Mouse (Mus musculus): Measurements from ENCODE around the gene Hdac8. TPM values are rescaled to one million over a fixed set of nuclear protein-coding genes. Genes with fewer than 3 reads are reported as not detected.

Gene Hdac8
- polyA plus RNA-seq, 1 experiment = not detected

- Histone ChIP-seq H3K4me3 (ENCODE audit: insufficient read depth, low read depth, low read length) (peak overlapping the region; percentile 58), H3K27ac (ENCODE audit: insufficient read depth, low read depth, low read length) (no peak overlapping the region), H3K4me1 (ENCODE audit: control insufficient read depth, insufficient read depth, low read length) (peaks cover 13% of the 10 kb centered on the region)
- no peak for TF ChIP-seq CTCF (IDR thresholded peaks at IDR 0.05; ENCODE audit: insufficient read depth, low read depth, low read length)
- TF ChIP-seq POLR2A (IDR thresholded peaks at IDR 0.05; ENCODE audit: insufficient read depth, low read depth, low read length) = no peak
- WGBS = 24% methylated on average over 76 of the region's 80 CpGs
These were observed 253.8 kb downstream of the Hdac8 start for GRCm38 (mm10) chrX:102251221-102251936.

- Histone ChIP-seq H3K4me1 (ENCODE audit: control insufficient read depth, insufficient read depth, low read length) (peaks cover 13% of the 10 kb centered on the region), H3K27ac (ENCODE audit: insufficient read depth, low read depth, low read length) (no peak overlapping the region), H3K4me3 (ENCODE audit: insufficient read depth, low read depth, low read length) (peak overlapping the region; percentile 58)
- no peak for TF ChIP-seq CTCF (IDR thresholded peaks at IDR 0.05; ENCODE audit: insufficient read depth, low read depth, low read length)
- TF ChIP-seq POLR2A (IDR thresholded peaks at IDR 0.05; ENCODE audit: insufficient read depth, low read depth, low read length) = no peak
- WGBS = 15% methylated on average over 24 of the region's 24 CpGs
These were observed 254.3 kb downstream of the Hdac8 start for GRCm38 (mm10) chrX:102250891-102251170.

GRCm38 (mm10) chrX:102250150-102250890, 254.8 kb downstream of the Hdac8 start:
- Histone ChIP-seq H3K4me3 (ENCODE audit: insufficient read depth, low read depth, low read length) (peak overlapping the region; percentile 58), H3K27ac (ENCODE audit: insufficient read depth, low read depth, low read length) (no peak overlapping the region), H3K4me1 (ENCODE audit: control insufficient read depth, insufficient read depth, low read length) (peaks cover 13% of the 10 kb centered on the region)
- TF ChIP-seq POLR2A (IDR thresholded peaks at IDR 0.05; ENCODE audit: insufficient read depth, low read depth, low read length) = no peak
- TF ChIP-seq CTCF (IDR thresholded peaks at IDR 0.05; ENCODE audit: insufficient read depth, low read depth, low read length) = no peak
- WGBS = 16% methylated on average over 68 of the region's 68 CpGs

- no peak overlapping the region for H3K4me3 ChIP-seq (ENCODE audit: insufficient read depth, low read depth, low read length)
- H3K27ac ChIP-seq (ENCODE audit: insufficient read depth, low read depth, low read length) = no peak overlapping the region
- whole genome bisulfite sequencing = 78% methylated on average over 2 of the region's 2 CpGs
- no peak for TF ChIP-seq POLR2A (IDR thresholded peaks at IDR 0.05; ENCODE audit: insufficient read depth, low read depth, low read length)
- no peak for TF ChIP-seq CTCF (IDR thresholded peaks at IDR 0.05; ENCODE audit: insufficient read depth, low read depth, low read length)
- no peaks in the 10 kb centered on the region for H3K4me1 ChIP-seq (ENCODE audit: control insufficient read depth, insufficient read depth, low read length)
These were observed 260.8 kb downstream of the Hdac8 start for GRCm38 (mm10) chrX:102244334-102244733.

Other genes with a start within 250 kb of the Hdac8 start
- gene Phka1, start 138.9 kb upstream of the Hdac8 start, polyA plus RNA-seq (2012; ENCODE audit: insufficient read depth, insufficient read length, low replicate concordance, missing spikeins) = not detected in 2 replicates
- gene Gm3880, start 181.6 kb upstream of the Hdac8 start, polyA plus RNA-seq (2012; ENCODE audit: insufficient read depth, insufficient read length, low replicate concordance, missing spikeins) = not detected in 2 replicates
- gene Gm9112, start 202.3 kb upstream of the Hdac8 start, polyA plus RNA-seq (2012; ENCODE audit: insufficient read depth, insufficient read length, low replicate concordance, missing spikeins) = not detected in 2 replicates
- gene Dmrtc1b, start 202.5 kb upstream of the Hdac8 start, polyA plus RNA-seq (2012; ENCODE audit: insufficient read depth, insufficient read length, low replicate concordance, missing spikeins) = not detected in 2 replicates

All from olfactory bulb, adult 2 months (tissue).